Mouse (Mus musculus): ENCODE measurements around the gene Samhd1.

DNA sequence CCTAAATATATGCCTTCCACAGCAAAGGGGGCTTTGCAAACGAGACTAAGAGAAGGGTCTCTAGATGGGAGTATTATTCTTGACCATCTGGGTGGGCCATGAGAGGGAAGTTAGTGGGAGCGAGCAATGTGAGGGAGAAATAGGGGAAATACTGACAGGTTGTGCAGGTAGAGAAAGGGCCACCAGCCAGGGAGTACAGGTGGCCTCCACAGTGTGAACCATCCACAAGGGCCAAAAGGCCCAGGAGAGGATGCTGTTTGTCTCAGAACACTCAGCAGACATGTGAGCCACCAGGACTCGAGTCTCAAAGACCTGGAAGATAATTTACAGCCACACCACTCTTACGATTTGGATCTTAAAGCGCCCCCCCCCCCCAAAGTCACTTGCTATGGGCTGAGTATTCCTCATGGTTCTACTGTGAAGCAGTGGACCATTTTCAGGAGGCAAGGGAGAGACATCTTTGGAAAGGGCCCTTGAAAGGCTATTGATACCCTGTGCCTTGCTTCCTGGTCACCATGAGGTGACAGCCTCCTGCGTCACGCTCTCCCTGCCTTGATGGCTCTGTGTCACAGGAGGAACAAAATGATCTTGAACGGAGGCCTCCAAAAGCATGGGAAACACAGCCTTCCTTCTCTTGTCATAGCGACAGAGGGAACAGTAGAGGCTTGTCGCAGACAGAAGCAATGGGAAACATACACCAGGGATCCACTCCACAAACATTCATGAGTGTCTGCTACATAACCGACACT lies 74.3 kb downstream of the Samhd1 start:
- TF ChIP-seq CTCF (IDR thresholded peaks at IDR 0.05; ENCODE audit: low read depth, low read length) (no peak), EP300 (IDR thresholded peaks at IDR 0.05; ENCODE audit: insufficient read depth, low read depth, low read length) (no peak)
